Mouse (Mus musculus) ES-Bruce4 (cell line): ENCODE results near the gene Ubr4. TPM values are rescaled to one million over a fixed set of nuclear protein-coding genes. Genes with fewer than 3 reads are reported as not detected.

ENCODE experiments used
- H3K27ac ChIP-seq: 2 replicates; pipeline ENCODE4 v1.5.1; 2012; ENCODE audit warnings: low read length, inconsistent platforms; ENCODE audit not compliant: insufficient read depth
- H3K27me3 ChIP-seq: 2 replicates; pipeline ENCODE4 v1.6.1; 2012; ENCODE audit warnings: mild to moderate bottlenecking, low read length, inconsistent platforms; ENCODE audit not compliant: control insufficient read depth, poor library complexity, insufficient read depth, severe bottlenecking
- H3K36me3 ChIP-seq: 2 replicates; pipeline ENCODE4 v1.6.1; 2012; ENCODE audit warnings: inconsistent platforms, mild to moderate bottlenecking, low read length, moderate library complexity; ENCODE audit not compliant: control insufficient read depth, poor library complexity, insufficient read depth, severe bottlenecking
- H3K4me1 ChIP-seq: one replicate; pipeline ENCODE4 v1.8.1; 2011; ENCODE audit warnings: low read length; ENCODE audit not compliant: control insufficient read depth, insufficient read depth
- H3K4me3 ChIP-seq: 2 replicates; pipeline ENCODE4 v1.5.1; 2011; ENCODE audit warnings: low read depth, mild to moderate bottlenecking, low read length
- H3K9ac ChIP-seq: 2 replicates; pipeline ENCODE4 v1.6.1; 2012; ENCODE audit warnings: low read depth, mild to moderate bottlenecking, inconsistent platforms; ENCODE audit not compliant: poor library complexity, severe bottlenecking
- H3K9me3 ChIP-seq: replicated peaks from 2 replicates; pipeline ENCODE4 v1.6.1; 2012; ENCODE audit warnings: mild to moderate bottlenecking, low read length, inconsistent platforms; ENCODE audit not compliant: control insufficient read depth, poor library complexity, insufficient read depth, severe bottlenecking
- CTCF ChIP-seq: IDR thresholded peaks from one replicate; pipeline ENCODE4 v1.8.1; 2011; ENCODE audit warnings: low read depth, low read length
- EP300 ChIP-seq: IDR thresholded peaks from 2 replicates; pipeline ENCODE4 v1.6.1; 2011; ENCODE audit warnings: low read depth, low read length; ENCODE audit not compliant: insufficient read depth
- POLR2A ChIP-seq: IDR thresholded peaks from one replicate; pipeline ENCODE4 v1.8.1; 2011; ENCODE audit warnings: low read length; ENCODE audit not compliant: insufficient read depth
- polyA plus RNA-seq: library from polyadenylated mRNA; stranded (reverse); fragments of >200 nt; gene quantifications from 2 replicates; pipeline ENCODE4 v1.2.4, GENCODE M21; 2011; ENCODE audit warnings: low read depth; ENCODE audit not compliant: missing spikeins, insufficient read depth, insufficient read length

Ubr4 gene
- polyA plus RNA-seq, 1 experiment, result 141 TPM

DNA sequence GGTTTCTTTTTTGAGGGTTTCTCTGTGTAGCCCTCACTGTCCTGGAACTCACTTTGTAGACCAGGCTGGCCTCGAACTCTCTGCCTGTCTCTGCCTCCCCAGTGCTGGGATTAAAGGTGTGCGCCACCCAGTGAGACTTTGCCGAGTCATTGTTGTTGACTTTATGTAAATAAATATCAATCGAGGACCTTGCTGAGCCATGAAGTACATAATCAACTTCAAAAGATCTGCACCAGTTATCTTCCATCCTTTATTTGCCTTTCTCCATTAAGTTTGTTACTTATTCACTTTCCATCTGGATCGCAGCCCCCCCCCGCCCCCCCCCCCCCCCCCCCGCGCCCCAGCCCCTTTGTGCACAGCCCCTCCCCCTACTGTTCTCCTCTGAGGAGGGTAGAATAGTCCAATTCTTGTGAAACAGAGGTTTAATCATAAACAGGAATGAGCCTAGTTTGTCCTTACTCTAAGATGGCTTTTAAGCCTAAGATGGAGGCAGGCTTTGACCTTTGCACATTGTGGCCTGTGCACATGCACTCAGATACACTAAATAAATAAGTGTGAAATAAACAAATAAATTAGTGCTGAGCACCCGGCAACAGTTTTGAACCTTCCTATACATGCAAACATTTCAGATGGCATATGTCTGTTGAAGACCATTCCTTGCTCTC, 17.6 kb upstream of the Ubr4 start:
- Histone ChIP-seq H3K27me3 (no peaks in the 10 kb centered on the region), H3K9me3 (no peaks in the 10 kb centered on the region), H3K27ac (no peak overlapping the region), H3K9ac (no peak overlapping the region), H3K4me3 (no peak overlapping the region), H3K4me1 (peaks cover 3% of the 10 kb centered on the region), H3K36me3 (no peaks in the 10 kb centered on the region)
- no peak for TF ChIP-seq POLR2A
- no peak for TF ChIP-seq CTCF
- TF ChIP-seq EP300, result no peak

- Histone ChIP-seq H3K27ac (no peak overlapping the region), H3K9me3 (no peaks in the 10 kb centered on the region), H3K9ac (no peak overlapping the region), H3K4me3 (no peak overlapping the region), H3K4me1 (peaks cover 3% of the 10 kb centered on the region), H3K36me3 (no peaks in the 10 kb centered on the region), H3K27me3 (no peaks in the 10 kb centered on the region)
- TF ChIP-seq POLR2A (no peak), CTCF (no peak), EP300 (no peak)
Measured at GRCm38 (mm10) chr4:139335507-139335906, 16.9 kb upstream of the Ubr4 start.

GRCm38 (mm10) chr4:139336822-139337483, 15.5 kb upstream of the Ubr4 start:
- Histone ChIP-seq H3K4me3 (peak overlapping the region; percentile 35), H3K36me3 (no peaks in the 10 kb centered on the region), H3K9me3 (no peaks in the 10 kb centered on the region), H3K27ac (no peak overlapping the region), H3K9ac (no peak overlapping the region), H3K27me3 (no peaks in the 10 kb centered on the region), H3K4me1 (peaks cover 3% of the 10 kb centered on the region)
- TF ChIP-seq POLR2A (no peak), CTCF (peak; percentile 82)

- peak overlapping the region; percentile 71 for H3K9ac ChIP-seq
- no peaks in the 10 kb centered on the region for H3K9me3 ChIP-seq
- TF ChIP-seq CTCF (no peak), POLR2A (no peak), EP300 (no peak)
- H3K27ac ChIP-seq, result no peak overlapping the region
- H3K36me3 ChIP-seq, result no peaks in the 10 kb centered on the region
- peak overlapping the region; percentile 34 for H3K4me3 ChIP-seq
- H3K4me1 ChIP-seq, result peaks cover 3% of the 10 kb centered on the region
- no peaks in the 10 kb centered on the region for H3K27me3 ChIP-seq
Measured at GRCm38 (mm10) chr4:139338145-139338544, 14.3 kb upstream of the Ubr4 start.

GRCm38 (mm10) chr4:139340835-139341234, 11.6 kb upstream of the Ubr4 start:
- H3K27me3 ChIP-seq, result no peaks in the 10 kb centered on the region
- H3K4me3 ChIP-seq, result no peak overlapping the region
- H3K9me3 ChIP-seq, result no peaks in the 10 kb centered on the region
- TF ChIP-seq CTCF (no peak), POLR2A (no peak), EP300 (no peak)
- H3K9ac ChIP-seq, result no peak overlapping the region
- no peaks in the 10 kb centered on the region for H3K36me3 ChIP-seq
- no peak overlapping the region for H3K27ac ChIP-seq
- peaks cover 2% of the 10 kb centered on the region for H3K4me1 ChIP-seq

- Histone ChIP-seq H3K4me3 (no peak overlapping the region), H3K36me3 (no peaks in the 10 kb centered on the region), H3K27ac (no peak overlapping the region), H3K27me3 (no peaks in the 10 kb centered on the region), H3K4me1 (peaks cover 2% of the 10 kb centered on the region), H3K9ac (no peak overlapping the region), H3K9me3 (no peaks in the 10 kb centered on the region)
- TF ChIP-seq POLR2A (no peak), CTCF (no peak)
Measured at GRCm38 (mm10) chr4:139341556-139342233, 10.7 kb upstream of the Ubr4 start.
